Mouse (Mus musculus) thymus, adult 2 months (tissue): ENCODE measurements at regions not wholly inside any gene's neighbourhood (a gene's known extent, or its start where the extent isn't known, plus 50 kb on each side); places are given as distances from the start of the nearest gene placed in this dataset.

Source experiments
- DNase-seq: peaks from one replicate; pipeline ENCODE4 v3.0.0; 2021
- H3K27ac ChIP-seq: fragments of 200-500 bp; 2 replicates; pipeline ENCODE4 v1.5.1; 2012; ENCODE audit warnings: low read length, control low read depth; ENCODE audit not compliant: control insufficient read depth, insufficient read depth
- H3K27me3 ChIP-seq: fragments of 200-500 bp; 2 replicates; pipeline ENCODE4 v1.6.1; 2012; ENCODE audit warnings: mild to moderate bottlenecking, low read length, moderate library complexity, mixed read lengths; ENCODE audit not compliant: control insufficient read depth, insufficient read depth
- H3K36me3 ChIP-seq: fragments of 200-500 bp; 2 replicates; pipeline ENCODE4 v1.6.1; 2012; ENCODE audit warnings: mild to moderate bottlenecking, low read length, moderate library complexity; ENCODE audit not compliant: control insufficient read depth, insufficient read depth
- H3K4me1 ChIP-seq: fragments of 200-500 bp; replicated peaks from 2 replicates; pipeline ENCODE4 v1.6.1; 2012; ENCODE audit warnings: low read length; ENCODE audit not compliant: control insufficient read depth, insufficient read depth
- H3K4me3 ChIP-seq: fragments of 200-500 bp; 2 replicates; pipeline ENCODE4 v1.5.1; 2012; ENCODE audit warnings: mild to moderate bottlenecking, low read length, control low read depth, moderate library complexity; ENCODE audit not compliant: control insufficient read depth, insufficient read depth
- CTCF ChIP-seq: fragments of 200-500 bp; IDR thresholded peaks from 2 replicates; pipeline ENCODE4 v1.5.1; 2012; ENCODE audit warnings: mild to moderate bottlenecking, control low read depth, low read length, moderate library complexity, borderline replicate concordance; ENCODE audit not compliant: control insufficient read depth, poor library complexity, insufficient read depth; ENCODE audit errors: extremely low read depth
- POLR2A ChIP-seq: fragments of 200-500 bp; IDR thresholded peaks from 2 replicates; pipeline ENCODE4 v1.6.1; 2012; ENCODE audit warnings: mild to moderate bottlenecking, low read length, control low read depth, moderate library complexity; ENCODE audit not compliant: control insufficient read depth, poor library complexity, insufficient read depth; ENCODE audit errors: extremely low read depth
- WGBS: fragments of 180-500 bp; shearing (Covaris S2); methylation state at CpG from one replicate; pipeline ENCODE4 v1.1.7; 2018; 5-methylcytosine and 5-hydroxymethylcytosine counted together

DNA sequence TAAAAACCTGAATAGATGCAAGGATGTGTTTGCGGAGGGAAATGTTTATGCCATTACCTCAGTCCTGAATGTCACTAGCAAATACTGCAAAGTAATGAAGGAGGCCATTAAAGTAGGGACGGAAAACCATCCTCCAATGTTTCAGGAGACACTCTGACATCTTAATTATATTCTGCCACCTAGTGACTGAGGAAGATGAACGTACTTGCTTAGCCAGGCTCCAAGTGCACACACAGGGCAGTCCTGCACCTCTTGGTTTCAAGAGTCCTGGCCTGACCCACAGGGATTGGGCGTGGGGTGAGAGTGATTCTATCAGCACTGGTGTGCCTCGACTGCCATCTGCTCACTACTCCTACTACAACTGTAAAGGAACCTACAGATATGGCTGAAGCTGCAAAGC is 85.3 kb upstream of the Slc44a1 start:
- no peak for DNase-seq
- TF ChIP-seq CTCF, result no peak
- no peak for TF ChIP-seq POLR2A
- Histone ChIP-seq H3K4me1 (no peaks in the 10 kb centered on the region), H3K27ac (no peak overlapping the region), H3K4me3 (no peak overlapping the region), H3K36me3 (no peaks in the 10 kb centered on the region), H3K27me3 (no peaks in the 10 kb centered on the region)
- WGBS, result 48% methylated on average over 5 of the region's 5 CpGs

DNA sequence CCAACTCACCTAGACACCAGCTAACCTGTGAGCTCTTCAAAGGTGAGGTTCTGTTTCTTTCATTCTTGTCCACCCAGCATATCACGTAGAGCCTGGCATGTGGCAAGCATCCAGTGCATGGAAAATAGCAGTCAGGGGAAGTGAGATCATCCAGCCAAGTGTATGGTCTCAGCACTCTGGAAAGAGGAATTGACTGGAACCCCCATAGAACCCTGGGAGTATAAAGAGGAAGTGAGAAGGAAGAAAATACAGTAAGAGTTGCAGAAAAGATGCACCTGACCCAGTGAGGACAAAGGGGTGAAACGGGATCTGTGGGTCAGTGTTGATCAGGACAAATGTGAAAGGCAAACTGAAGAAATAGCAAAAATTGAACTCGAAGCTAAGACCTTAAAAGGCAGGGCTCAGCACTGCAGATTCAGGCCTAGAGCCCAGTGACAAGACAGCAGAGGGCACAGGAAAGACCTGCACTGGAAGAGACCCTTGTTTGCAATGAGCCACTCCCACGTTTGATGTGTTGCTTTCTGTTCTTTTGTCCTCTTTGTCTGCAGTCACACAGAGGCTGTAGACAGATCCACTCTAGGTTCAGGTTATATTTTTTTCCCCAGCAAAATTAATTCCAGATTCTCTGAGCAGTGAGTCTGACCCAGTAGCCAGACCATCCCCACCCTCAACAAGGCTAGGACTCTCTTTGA is 86.7 kb upstream of the Slc44a1 start:
- TF ChIP-seq POLR2A (no peak), CTCF (no peak)
- Histone ChIP-seq H3K4me1 (no peaks in the 10 kb centered on the region), H3K4me3 (no peak overlapping the region), H3K27me3 (no peaks in the 10 kb centered on the region), H3K27ac (no peak overlapping the region), H3K36me3 (no peaks in the 10 kb centered on the region)
- DNase-seq, result no peak
- 48% methylated on average over 4 of the region's 4 CpGs for WGBS

DNA sequence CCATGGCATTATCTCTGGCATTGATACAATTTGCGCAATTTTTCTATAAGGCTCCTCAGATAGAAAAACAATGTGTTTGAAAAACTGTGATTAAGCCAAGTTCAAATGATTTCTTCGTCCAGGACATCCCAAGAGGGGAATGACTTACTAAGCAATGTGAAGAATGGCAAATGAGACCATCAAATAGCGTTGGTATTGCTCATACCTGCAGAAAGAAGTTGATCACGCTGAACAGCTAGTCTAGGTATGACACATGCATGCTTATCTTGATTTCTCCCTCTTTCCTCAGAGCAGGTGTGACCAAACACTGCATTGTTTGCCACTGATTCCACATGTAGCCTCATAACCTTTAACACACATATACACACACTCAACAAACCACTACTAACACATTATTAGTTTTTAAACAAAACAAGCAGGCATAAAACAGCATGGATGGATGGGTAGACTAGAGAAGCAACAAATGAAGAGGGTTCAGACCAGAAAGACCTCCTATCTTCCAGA is 89.1 kb upstream of the Slc44a1 start:
- WGBS, result 91% methylated on average over 4 of the region's 4 CpGs
- no peak overlapping the region for H3K4me3 ChIP-seq
- TF ChIP-seq POLR2A (no peak), CTCF (no peak)
- H3K36me3 ChIP-seq, result no peaks in the 10 kb centered on the region
- no peak for DNase-seq
- H3K4me1 ChIP-seq, result no peaks in the 10 kb centered on the region
- H3K27me3 ChIP-seq, result no peaks in the 10 kb centered on the region
- no peak overlapping the region for H3K27ac ChIP-seq

DNA sequence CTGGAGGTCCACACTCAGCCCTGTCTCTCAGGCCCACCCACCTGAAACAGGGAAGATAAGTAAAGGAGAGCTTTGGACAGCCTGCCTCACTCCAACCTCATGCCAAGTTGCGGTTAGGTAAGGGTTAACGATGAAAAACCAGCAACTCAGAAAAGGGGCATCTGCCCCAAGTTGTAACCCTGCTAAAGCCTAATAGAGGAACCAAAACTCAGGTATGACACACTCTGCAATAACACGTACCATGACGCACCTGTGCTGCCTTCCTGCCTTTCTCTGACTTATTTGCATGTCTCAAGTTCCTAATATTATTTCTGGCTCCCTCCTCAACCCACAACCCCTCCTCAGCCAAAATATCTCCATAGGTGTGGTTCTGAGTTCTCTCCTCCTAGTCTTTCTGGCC is 94.9 kb upstream of the Slc44a1 start:
- H3K4me3 ChIP-seq, result no peak overlapping the region
- DNase-seq, result no peak
- no peaks in the 10 kb centered on the region for H3K36me3 ChIP-seq
- no peaks in the 10 kb centered on the region for H3K4me1 ChIP-seq
- TF ChIP-seq POLR2A (no peak), CTCF (no peak)
- no peak overlapping the region for H3K27ac ChIP-seq
- WGBS, result 95% methylated on average over 4 of the region's 4 CpGs
- H3K27me3 ChIP-seq, result no peaks in the 10 kb centered on the region

DNA sequence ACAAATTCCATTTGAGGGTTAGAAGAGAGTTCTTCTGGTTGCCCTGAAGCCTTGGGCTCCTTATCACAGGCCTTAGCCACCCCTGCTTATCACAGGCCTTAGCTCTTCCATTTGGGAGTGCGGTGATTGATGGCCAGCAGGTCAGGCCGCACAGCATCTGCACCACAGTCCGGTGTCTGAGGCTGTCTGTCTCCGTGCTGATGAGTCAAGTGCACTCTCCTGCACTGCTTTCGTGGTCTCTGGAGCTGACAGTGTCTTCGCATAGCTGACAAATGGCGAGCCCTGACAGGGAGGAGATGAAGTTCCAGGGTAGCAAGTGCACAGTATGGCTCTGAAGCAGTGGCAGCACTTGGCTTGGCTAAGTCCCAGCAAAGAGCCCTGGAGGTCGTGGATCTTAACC is 95.7 kb upstream of the Slc44a1 start:
- Histone ChIP-seq H3K4me3 (no peak overlapping the region), H3K27me3 (no peaks in the 10 kb centered on the region), H3K36me3 (no peaks in the 10 kb centered on the region), H3K27ac (no peak overlapping the region), H3K4me1 (no peaks in the 10 kb centered on the region)
- DNase-seq, result no peak
- TF ChIP-seq CTCF, result no peak
- TF ChIP-seq POLR2A, result no peak
- 79% methylated on average over 8 of the region's 8 CpGs for WGBS

DNA sequence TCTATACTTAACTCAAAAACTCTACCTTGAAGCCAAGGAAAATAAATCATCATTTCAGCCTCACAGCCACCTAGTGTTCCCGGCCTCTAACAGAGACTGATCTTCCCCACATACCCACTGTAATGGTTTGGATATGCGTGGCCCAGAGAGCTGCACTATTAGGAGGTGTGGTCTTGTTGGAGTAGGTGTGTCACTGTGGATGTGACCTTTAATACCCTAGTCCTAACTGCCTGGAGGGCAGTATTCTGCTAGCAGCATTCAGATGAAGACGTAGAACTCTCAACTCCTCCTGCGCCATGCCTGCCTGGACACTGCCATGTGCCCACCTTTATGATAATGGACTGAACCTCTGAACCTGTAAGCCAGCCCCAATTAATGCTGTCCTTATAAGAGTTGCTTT is 99.0 kb upstream of the Slc44a1 start:
- no peak for DNase-seq
- no peak overlapping the region for H3K4me3 ChIP-seq
- no peaks in the 10 kb centered on the region for H3K36me3 ChIP-seq
- H3K4me1 ChIP-seq, result no peaks in the 10 kb centered on the region
- no peak overlapping the region for H3K27ac ChIP-seq
- WGBS, result 95% methylated on average over 4 of the region's 4 CpGs
- no peaks in the 10 kb centered on the region for H3K27me3 ChIP-seq
- TF ChIP-seq CTCF (no peak), POLR2A (no peak)

DNA sequence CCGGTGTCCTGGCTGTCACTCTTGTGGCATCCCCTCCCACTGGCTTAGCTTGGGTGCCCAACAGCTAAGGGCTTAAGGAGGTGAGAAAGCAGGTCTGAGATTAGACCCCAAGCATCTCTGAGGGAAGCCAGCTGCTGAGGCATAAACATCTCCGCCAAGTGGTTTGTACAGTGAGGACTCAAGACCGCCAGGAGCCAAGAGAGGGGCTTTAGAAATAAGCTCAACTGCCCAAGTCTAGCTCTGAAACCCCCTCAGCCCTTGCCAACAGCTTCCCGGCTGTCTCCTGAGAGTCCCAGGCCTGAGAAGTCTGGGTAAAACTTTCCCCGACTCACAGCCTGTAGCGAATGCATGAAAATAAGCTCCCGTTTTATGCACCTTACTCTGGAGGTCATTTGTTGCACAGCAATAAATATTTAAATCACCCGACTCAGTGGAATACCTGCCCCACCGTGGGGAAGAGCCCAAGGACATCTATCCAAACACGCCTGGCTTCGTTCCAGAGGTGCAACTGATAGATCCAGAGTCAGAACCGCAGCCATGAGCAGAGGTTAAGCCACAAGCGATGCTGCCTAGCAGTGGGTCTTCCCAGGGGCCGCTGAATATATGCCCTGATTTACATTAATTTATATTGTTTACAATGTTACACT is 100.1 kb upstream of the Slc44a1 start:
- Histone ChIP-seq H3K36me3 (no peaks in the 10 kb centered on the region), H3K4me1 (peaks cover 4% of the 10 kb centered on the region; the same call in 1 of the 2 replicates), H3K27ac (no peak overlapping the region), H3K27me3 (no peaks in the 10 kb centered on the region), H3K4me3 (no peak overlapping the region)
- TF ChIP-seq POLR2A (no peak), CTCF (no peak)
- WGBS, result 96% methylated on average over 13 of the region's 14 CpGs
- no peak for DNase-seq
